In genomic region chr2:173110571-173110970, GRCm38 (mm10) we compare ENCODE assay signal across 22 mouse cellular contexts. TPM values are rescaled to one million over a fixed set of nuclear protein-coding genes. Genes with fewer than 3 reads are reported as not detected.
"Had no signal": no experiment of that assay in that cellular context is flagged by ENCODE, and none has a peak within 500 bp of the region (broad histone marks: within the 10 kb centered on the region; RNA-seq: fewer than 3 reads in every experiment).

No protein-coding gene starts in this region.

- H3K9ac ChIP-seq: liver, postnatal 0 days; lung, embryonic 15.5 days; midbrain, embryonic 13.5 days; midbrain, embryonic 15.5 days; neural tube, embryonic 12.5 days; stomach, embryonic 15.5 days had no signal

- H3K36me3 ChIP-seq: lung, embryonic 15.5 days; midbrain, embryonic 13.5 days; midbrain, embryonic 15.5 days; neural tube, embryonic 12.5 days; stomach, embryonic 15.5 days had no signal

- DNase-seq: liver, postnatal 0 days; lung, adult 2 months; lung, postnatal 14 days; lung, postnatal 4 days; right cerebral cortex, postnatal 14 days; thymus, adult 2 months; thymus, postnatal 25 days; thymus, postnatal 4 days had no signal

- H3K4me1 ChIP-seq: lung, embryonic 15.5 days; midbrain, embryonic 13.5 days; midbrain, embryonic 15.5 days; neural tube, embryonic 12.5 days; stomach, embryonic 15.5 days had no signal

- H3K27me3 ChIP-seq: midbrain, embryonic 15.5 days; stomach, embryonic 15.5 days had no signal

- ATAC-seq: liver, postnatal 0 days; lung, postnatal 0 days; midbrain, embryonic 13.5 days; midbrain, embryonic 15.5 days had no signal

- H3K27ac ChIP-seq: lung, embryonic 15.5 days; midbrain, embryonic 13.5 days; midbrain, embryonic 15.5 days; neural tube, embryonic 12.5 days; stomach, embryonic 15.5 days; stomach, postnatal 0 days had no signal

- H3K9me3 ChIP-seq: lung, embryonic 15.5 days; midbrain, embryonic 13.5 days; midbrain, embryonic 15.5 days; stomach, embryonic 15.5 days had no signal

- H3K4me2 ChIP-seq: lung, embryonic 15.5 days; midbrain, embryonic 11.5 days; midbrain, embryonic 13.5 days; midbrain, embryonic 15.5 days; neural tube, embryonic 12.5 days; stomach, embryonic 15.5 days had no signal

- H3K4me3 ChIP-seq: lung, embryonic 15.5 days; megakaryocyte, embryonic 14.5 days; midbrain, embryonic 13.5 days; midbrain, embryonic 15.5 days; neural tube, embryonic 12.5 days; stomach, embryonic 15.5 days had no signal

RNA-seq across cellular contexts. Expression of gene Ctcfl, which starts 8.8 kb away (rescaled TPM):
- total RNA-seq: midbrain, postnatal 0 days; monocyte, adult 5-6 weeks; neutrophil, adult 5-6 weeks had no signal
- polyA plus RNA-seq: lung, adult 2 months; lung, postnatal 0 days; midbrain, postnatal 0 days; spleen, adult 2 months; stomach, postnatal 0 days; urinary bladder, adult 2 months had no signal

RNA-seq across cellular contexts. Expression of gene Pck1, which starts 42.3 kb away (rescaled TPM):
- total RNA-seq: midbrain, postnatal 0 days; monocyte, adult 5-6 weeks; neutrophil, adult 5-6 weeks had no signal
- polyA plus RNA-seq: midbrain, embryonic 11.5 days; midbrain, embryonic 13.5 days; midbrain, embryonic 15.5 days; neural tube, embryonic 12.5 days had no signal
